Mouse (Mus musculus): ENCODE data around the gene Kif1a. TPM values are rescaled to one million over a fixed set of nuclear protein-coding genes. Genes with fewer than 3 reads are reported as not detected.

Gene Kif1a
- polyA plus RNA-seq, 1 experiment: not detected

GRCm38 (mm10) chr1:93014460-93014859 lies 87.3 kb downstream of the Kif1a start:
- H3K27ac ChIP-seq (replicated peaks; ENCODE audit: low read depth, low read length): no peak overlapping the region

GRCm38 (mm10) chr1:93013367-93013766 lies 88.4 kb downstream of the Kif1a start:
- no peak overlapping the region for H3K4me3 ChIP-seq (ENCODE audit: insufficient read depth, low read depth, low read length)
- H3K27ac ChIP-seq (replicated peaks; ENCODE audit: low read depth, low read length): no peak overlapping the region
- no peaks in the 10 kb centered on the region for H3K4me1 ChIP-seq (ENCODE audit: control insufficient read depth, insufficient read depth, insufficient read length, low read length)

More at GRCm38 (mm10) chr1:93014460-93014859, 87.3 kb downstream of the Kif1a start:
- no peaks in the 10 kb centered on the region for H3K4me1 ChIP-seq (ENCODE audit: control insufficient read depth, insufficient read depth, insufficient read length, low read length)
- no peak overlapping the region for H3K4me3 ChIP-seq (ENCODE audit: insufficient read depth, low read depth, low read length)

GRCm38 (mm10) chr1:93012103-93012585 lies 89.6 kb downstream of the Kif1a start:
- no peak overlapping the region for H3K27ac ChIP-seq (replicated peaks; ENCODE audit: low read depth, low read length)
- H3K4me3 ChIP-seq (ENCODE audit: insufficient read depth, low read depth, low read length): no peak overlapping the region
- no peaks in the 10 kb centered on the region for H3K4me1 ChIP-seq (ENCODE audit: control insufficient read depth, insufficient read depth, insufficient read length, low read length)

GRCm38 (mm10) chr1:93010731-93011130 lies 91.0 kb downstream of the Kif1a start:
- H3K27ac ChIP-seq (replicated peaks; ENCODE audit: low read depth, low read length): no peak overlapping the region
- no peak overlapping the region for H3K4me3 ChIP-seq (ENCODE audit: insufficient read depth, low read depth, low read length)
- H3K4me1 ChIP-seq (ENCODE audit: control insufficient read depth, insufficient read depth, insufficient read length, low read length): no peaks in the 10 kb centered on the region

GRCm38 (mm10) chr1:93009196-93009595 lies 92.6 kb downstream of the Kif1a start:
- H3K27ac ChIP-seq (replicated peaks; ENCODE audit: low read depth, low read length): no peak overlapping the region
- no peaks in the 10 kb centered on the region for H3K4me1 ChIP-seq (ENCODE audit: control insufficient read depth, insufficient read depth, insufficient read length, low read length)
- no peak overlapping the region for H3K4me3 ChIP-seq (ENCODE audit: insufficient read depth, low read depth, low read length)

- Histone ChIP-seq H3K4me1 (ENCODE audit: control insufficient read depth, insufficient read depth, insufficient read length, low read length) (no peaks in the 10 kb centered on the region), H3K27ac (replicated peaks; ENCODE audit: low read depth, low read length) (no peak within 1 kb of the TSS), H3K4me3 (ENCODE audit: insufficient read depth, low read depth, low read length) (no peak within 1 kb of the TSS)
Measured at GRCm38 (mm10) chr1:93006061-93006460, 95.7 kb downstream of the Kif1a start, which contains the start of gene Aqp12. TSS of gene Aqp12 (plus strand) at chr1:93006334.

GRCm38 (mm10) chr1:92992880-92993279 lies 108.9 kb downstream of the Kif1a start:
- H3K27ac ChIP-seq (replicated peaks; ENCODE audit: low read depth, low read length): no peak overlapping the region
- H3K4me1 ChIP-seq (ENCODE audit: control insufficient read depth, insufficient read depth, insufficient read length, low read length): no peaks in the 10 kb centered on the region
- H3K4me3 ChIP-seq (ENCODE audit: insufficient read depth, low read depth, low read length): no peak overlapping the region

- Histone ChIP-seq H3K4me3 (ENCODE audit: insufficient read depth, low read depth, low read length) (no peak overlapping the region), H3K27ac (replicated peaks; ENCODE audit: low read depth, low read length) (no peak overlapping the region), H3K4me1 (ENCODE audit: control insufficient read depth, insufficient read depth, insufficient read length, low read length) (no peaks in the 10 kb centered on the region)
Measured at GRCm38 (mm10) chr1:92992214-92992855, 109.4 kb downstream of the Kif1a start.

- no peak overlapping the region for H3K4me3 ChIP-seq (ENCODE audit: insufficient read depth, low read depth, low read length)
- H3K4me1 ChIP-seq (ENCODE audit: control insufficient read depth, insufficient read depth, insufficient read length, low read length): no peaks in the 10 kb centered on the region
- no peak overlapping the region for H3K27ac ChIP-seq (replicated peaks; ENCODE audit: low read depth, low read length)
Measured at GRCm38 (mm10) chr1:92989891-92990290, 111.9 kb downstream of the Kif1a start.

- no peak overlapping the region for H3K27ac ChIP-seq (replicated peaks; ENCODE audit: low read depth, low read length)
- no peak overlapping the region for H3K4me3 ChIP-seq (ENCODE audit: insufficient read depth, low read depth, low read length)
- H3K4me1 ChIP-seq (ENCODE audit: control insufficient read depth, insufficient read depth, insufficient read length, low read length): no peaks in the 10 kb centered on the region
Measured at GRCm38 (mm10) chr1:92988894-92989293, 112.9 kb downstream of the Kif1a start.

GRCm38 (mm10) chr1:92984999-92985398 lies 116.8 kb downstream of the Kif1a start:
- Histone ChIP-seq H3K27ac (replicated peaks; ENCODE audit: low read depth, low read length) (no peak overlapping the region), H3K4me1 (ENCODE audit: control insufficient read depth, insufficient read depth, insufficient read length, low read length) (peaks cover 12% of the 10 kb centered on the region), H3K4me3 (ENCODE audit: insufficient read depth, low read depth, low read length) (no peak overlapping the region)

GRCm38 (mm10) chr1:92982931-92983605 lies 118.7 kb downstream of the Kif1a start:
- Histone ChIP-seq H3K27ac (replicated peaks; ENCODE audit: low read depth, low read length) (no peak overlapping the region), H3K4me3 (ENCODE audit: insufficient read depth, low read depth, low read length) (no peak overlapping the region), H3K4me1 (ENCODE audit: control insufficient read depth, insufficient read depth, insufficient read length, low read length) (peaks cover 22% of the 10 kb centered on the region)

- peaks cover 22% of the 10 kb centered on the region for H3K4me1 ChIP-seq (ENCODE audit: control insufficient read depth, insufficient read depth, insufficient read length, low read length)
- peak overlapping the region; percentile 45 for H3K27ac ChIP-seq (replicated peaks; ENCODE audit: low read depth, low read length)
- H3K4me3 ChIP-seq (ENCODE audit: insufficient read depth, low read depth, low read length): no peak overlapping the region
Measured at GRCm38 (mm10) chr1:92981056-92981845, 120.5 kb downstream of the Kif1a start.

- Histone ChIP-seq H3K4me3 (ENCODE audit: insufficient read depth, low read depth, low read length) (no peak overlapping the region), H3K4me1 (ENCODE audit: control insufficient read depth, insufficient read depth, insufficient read length, low read length) (peaks cover 22% of the 10 kb centered on the region), H3K27ac (replicated peaks; ENCODE audit: low read depth, low read length) (no peak overlapping the region)
Measured at GRCm38 (mm10) chr1:92979073-92979602, 122.6 kb downstream of the Kif1a start.

- H3K4me3 ChIP-seq (ENCODE audit: insufficient read depth, low read depth, low read length): no peak overlapping the region
- H3K27ac ChIP-seq (replicated peaks; ENCODE audit: low read depth, low read length): no peak overlapping the region
- H3K4me1 ChIP-seq (ENCODE audit: control insufficient read depth, insufficient read depth, insufficient read length, low read length): peaks cover 22% of the 10 kb centered on the region
Measured at GRCm38 (mm10) chr1:92978645-92979044, 123.1 kb downstream of the Kif1a start.
